Mouse (Mus musculus) stomach, embryonic 15.5 days (tissue): ENCODE data around the gene Fam131b. TPM values are rescaled to one million over a fixed set of nuclear protein-coding genes. Genes with fewer than 3 reads are reported as not detected.

ENCODE experiments used
- ATAC-seq: fragments of 200-750 bp; cut with Nextera tagmentation; 2 replicates; pipeline ENCODE4 v1.8.0; 2017; ENCODE audit warnings: low read depth, moderate number of reproducible peaks, moderate TSS enrichment; ENCODE audit not compliant: insufficient read depth, low FRiP score
- H3K27ac ChIP-seq: fragments of 300-500 bp; sonication (generic); 2 replicates; pipeline ENCODE4 v1.5.1; 2015; ENCODE audit warnings: mild to moderate bottlenecking, inconsistent platforms
- H3K27me3 ChIP-seq: fragments of 300-500 bp; sonication (generic); replicated peaks from 2 replicates; pipeline ENCODE4 v1.6.1; 2015; ENCODE audit warnings: inconsistent platforms
- H3K36me3 ChIP-seq: fragments of 300-500 bp; sonication (generic); 2 replicates; pipeline ENCODE4 v1.6.1; 2015; ENCODE audit warnings: inconsistent platforms
- H3K4me1 ChIP-seq: fragments of 300-500 bp; sonication (generic); 2 replicates; pipeline ENCODE4 v1.6.1; 2015; ENCODE audit warnings: inconsistent platforms
- H3K4me2 ChIP-seq: fragments of 300-500 bp; sonication (generic); 2 replicates; pipeline ENCODE4 v1.6.1; 2015; ENCODE audit warnings: mild to moderate bottlenecking, inconsistent platforms
- H3K4me3 ChIP-seq: fragments of 300-500 bp; sonication (generic); replicated peaks from 2 replicates; pipeline ENCODE4 v1.5.1; 2015; ENCODE audit warnings: inconsistent platforms
- H3K9ac ChIP-seq: fragments of 300-500 bp; sonication (generic); 2 replicates; pipeline ENCODE4 v1.6.1; 2015; ENCODE audit warnings: inconsistent platforms
- H3K9me3 ChIP-seq: fragments of 300-500 bp; sonication (generic); 2 replicates; pipeline ENCODE4 v1.6.1; 2016; ENCODE audit warnings: inconsistent platforms
- WGBS: fragments of 180-500 bp; shearing (Covaris S2); methylation state at CpG from one replicate; pipeline ENCODE4 v1.1.7; 2015; 5-methylcytosine and 5-hydroxymethylcytosine counted together
- polyA plus RNA-seq: library from polyadenylated mRNA; unstranded; fragments of >200 nt; fragmentation: Nextera tagmentation; extraction: Ambion mirVana; gene quantifications from 2 replicates; pipeline ENCODE4 v1.2.1, GENCODE M21; 2015

Gene Fam131b
- polyA plus RNA-seq, 1 experiment from 2014 or later = 0.23 TPM

DNA sequence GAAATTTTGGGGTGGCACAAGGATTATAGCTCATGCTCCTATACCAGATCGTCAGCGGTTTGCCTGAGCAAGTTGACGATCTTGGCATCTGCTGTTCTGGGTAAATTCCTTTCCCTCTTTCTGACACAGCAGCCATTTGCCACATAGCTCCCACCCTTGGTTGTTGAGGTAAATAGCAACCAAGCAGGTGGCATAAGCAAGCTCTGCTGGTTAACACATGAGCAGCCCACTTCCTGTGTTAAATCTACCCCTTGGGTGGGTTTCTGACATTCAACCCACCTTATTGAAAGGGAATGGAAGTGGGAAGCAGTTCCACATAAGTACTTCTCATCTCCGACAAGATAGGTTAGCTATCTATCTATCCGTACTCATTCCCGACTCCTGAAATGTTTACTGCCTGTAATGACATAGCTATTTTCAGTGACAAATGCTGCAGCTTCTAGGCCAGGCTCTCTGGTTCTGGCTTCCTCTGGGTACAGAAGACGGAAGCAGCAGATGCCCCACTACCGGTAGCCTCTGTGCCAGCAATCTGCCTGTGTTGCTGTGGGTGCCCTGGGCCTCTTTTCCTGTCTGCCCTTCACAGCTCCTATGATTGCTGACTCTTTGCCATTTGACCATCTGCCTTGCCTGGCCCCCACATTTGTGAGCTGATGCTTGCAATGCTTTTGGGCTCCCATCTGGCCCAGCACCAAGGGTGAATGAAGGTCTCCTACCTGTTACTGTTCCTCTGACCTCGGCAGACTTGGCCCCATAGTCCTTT lies 19.1 kb upstream of the Fam131b start:
- no peak for ATAC-seq

DNA sequence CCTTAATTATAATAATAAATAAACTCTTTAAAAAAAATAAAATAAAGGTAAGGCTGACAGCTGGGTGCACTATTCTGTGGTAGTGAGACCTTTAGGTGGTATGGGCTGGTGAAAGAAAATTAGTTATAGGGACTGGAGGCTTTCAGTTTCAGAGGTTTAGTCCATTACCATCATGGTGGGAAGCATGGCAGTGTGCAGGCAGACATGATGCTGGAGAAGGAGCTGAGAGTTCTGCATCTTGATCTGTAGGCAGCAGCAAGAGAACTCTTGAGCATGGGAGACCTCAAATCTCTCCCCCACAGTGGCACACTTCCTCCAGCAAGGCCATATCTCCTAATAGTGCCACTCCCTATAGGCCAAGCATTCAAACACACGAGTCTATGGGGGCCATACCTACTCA lies 17.7 kb upstream of the Fam131b start:
- H3K27me3 ChIP-seq = no peaks in the 10 kb centered on the region
- WGBS = 63% methylated on average over 1 of the region's 1 CpGs
- H3K36me3 ChIP-seq = no peaks in the 10 kb centered on the region
- H3K9ac ChIP-seq = no peak overlapping the region
- H3K27ac ChIP-seq = no peak overlapping the region
- H3K4me3 ChIP-seq = no peak overlapping the region
- H3K9me3 ChIP-seq = no peaks in the 10 kb centered on the region
- H3K4me2 ChIP-seq = no peak overlapping the region
- no peaks in the 10 kb centered on the region for H3K4me1 ChIP-seq
- no peak for ATAC-seq

More for the DNA sequence above, 19.1 kb upstream of the Fam131b start:
- Histone ChIP-seq H3K9ac (no peak overlapping the region), H3K27ac (no peak overlapping the region), H3K36me3 (no peaks in the 10 kb centered on the region), H3K4me1 (no peaks in the 10 kb centered on the region), H3K9me3 (no peaks in the 10 kb centered on the region), H3K4me2 (no peak overlapping the region), H3K4me3 (no peak overlapping the region), H3K27me3 (no peaks in the 10 kb centered on the region)
- 71% methylated on average over 9 of the region's 9 CpGs for WGBS

DNA sequence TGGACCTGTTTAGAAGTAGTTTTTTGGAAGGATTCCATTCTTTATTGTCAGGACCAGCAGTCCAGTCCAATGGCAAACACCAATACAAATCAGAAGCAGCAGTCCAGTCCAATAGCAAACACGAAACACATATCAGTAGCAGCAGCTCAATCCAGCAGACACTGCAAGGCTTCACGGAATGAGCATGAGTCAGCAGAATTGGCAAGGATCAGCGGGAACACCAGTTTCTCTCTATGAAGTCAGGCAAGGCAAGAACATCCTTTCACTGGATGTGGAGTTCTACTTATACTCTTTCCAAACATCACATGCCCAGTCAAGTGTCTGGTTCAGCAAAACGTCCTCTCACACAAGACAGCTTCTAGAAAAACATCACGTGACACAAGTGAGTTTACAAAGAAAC lies 15.5 kb upstream of the Fam131b start:
- no peak for ATAC-seq
- Histone ChIP-seq H3K9ac (no peak overlapping the region), H3K27ac (no peak overlapping the region), H3K27me3 (no peaks in the 10 kb centered on the region), H3K4me3 (no peak overlapping the region), H3K4me2 (no peak overlapping the region), H3K4me1 (no peaks in the 10 kb centered on the region), H3K9me3 (no peaks in the 10 kb centered on the region), H3K36me3 (no peaks in the 10 kb centered on the region)
- 72% methylated on average over 5 of the region's 5 CpGs for WGBS

DNA sequence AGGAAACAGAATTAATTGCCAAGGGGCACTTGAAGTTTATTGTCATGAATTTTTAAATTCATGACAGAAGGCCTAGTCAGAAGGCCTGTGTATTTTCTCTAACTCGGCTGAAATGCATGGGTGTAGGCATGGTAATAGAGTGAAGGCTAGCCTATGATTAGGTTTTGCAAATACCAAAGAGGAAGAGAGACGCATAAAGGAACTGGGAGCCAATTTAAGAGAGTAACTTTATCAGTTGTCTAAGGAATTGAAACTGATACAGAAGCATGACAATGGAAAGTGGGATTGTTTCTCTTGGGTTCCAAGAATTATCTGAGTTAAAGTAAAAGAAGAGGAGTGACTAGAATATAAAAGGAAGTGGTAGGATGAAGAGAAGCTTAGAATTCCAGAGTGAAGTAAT lies 14.7 kb upstream of the Fam131b start:
- no peak overlapping the region for H3K4me2 ChIP-seq
- H3K4me3 ChIP-seq = no peak overlapping the region
- no peaks in the 10 kb centered on the region for H3K9me3 ChIP-seq
- H3K4me1 ChIP-seq = no peaks in the 10 kb centered on the region
- 75% methylated on average over 2 of the region's 2 CpGs for WGBS
- H3K27ac ChIP-seq = no peak overlapping the region
- H3K9ac ChIP-seq = no peak overlapping the region
- H3K36me3 ChIP-seq = no peaks in the 10 kb centered on the region
- ATAC-seq = no peak
- H3K27me3 ChIP-seq = no peaks in the 10 kb centered on the region

DNA sequence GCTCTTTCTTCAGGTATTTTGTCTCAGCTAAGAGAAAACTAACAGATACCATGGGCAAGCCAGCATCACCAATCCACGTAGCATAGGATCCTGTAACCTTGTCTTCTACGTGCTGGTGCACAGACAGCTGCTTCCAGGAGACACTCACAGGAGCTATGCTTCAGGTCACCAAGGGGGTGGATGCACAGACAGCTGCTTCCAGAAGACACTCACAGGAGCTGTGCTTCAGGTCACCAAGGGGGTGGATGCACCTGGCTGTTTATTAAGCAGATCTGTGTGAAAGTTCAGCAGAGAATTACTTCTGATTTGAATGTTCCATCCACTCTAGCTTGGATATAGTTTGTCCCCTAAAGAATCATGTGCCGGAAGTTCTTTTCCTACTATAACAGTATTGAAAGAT lies 6.5 kb upstream of the Fam131b start:
- 84% methylated on average over 3 of the region's 3 CpGs for WGBS
- Histone ChIP-seq H3K9ac (no peak overlapping the region), H3K9me3 (no peaks in the 10 kb centered on the region), H3K36me3 (no peaks in the 10 kb centered on the region), H3K4me2 (no peak overlapping the region), H3K4me3 (no peak overlapping the region), H3K4me1 (no peaks in the 10 kb centered on the region), H3K27me3 (no peaks in the 10 kb centered on the region), H3K27ac (no peak overlapping the region)
- no peak for ATAC-seq

DNA sequence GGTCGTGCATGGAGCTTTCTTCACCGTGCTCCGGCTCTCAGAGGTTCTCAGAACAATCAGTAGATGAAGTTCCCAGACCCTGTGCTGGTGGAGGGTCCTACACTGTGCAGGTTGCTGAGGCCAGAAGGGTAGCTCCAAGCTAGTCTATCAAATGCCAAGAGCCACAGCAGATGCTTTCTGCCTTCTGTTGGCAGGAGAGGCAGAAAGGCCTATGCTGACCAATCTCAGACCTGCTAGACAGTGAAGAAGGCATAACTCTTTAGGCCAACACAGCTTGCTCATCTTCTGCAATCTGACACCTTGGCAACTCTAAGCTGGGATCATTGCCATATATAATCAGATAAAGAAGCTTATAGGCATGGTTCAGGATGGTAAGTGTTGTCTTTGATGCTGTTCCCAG lies 5.8 kb upstream of the Fam131b start:
- Histone ChIP-seq H3K36me3 (no peaks in the 10 kb centered on the region), H3K9me3 (no peaks in the 10 kb centered on the region), H3K4me3 (no peak overlapping the region), H3K27me3 (no peaks in the 10 kb centered on the region), H3K4me1 (no peaks in the 10 kb centered on the region), H3K27ac (no peak overlapping the region), H3K4me2 (no peak overlapping the region), H3K9ac (no peak overlapping the region)
- WGBS = 61% methylated on average over 3 of the region's 3 CpGs
- ATAC-seq = no peak

DNA sequence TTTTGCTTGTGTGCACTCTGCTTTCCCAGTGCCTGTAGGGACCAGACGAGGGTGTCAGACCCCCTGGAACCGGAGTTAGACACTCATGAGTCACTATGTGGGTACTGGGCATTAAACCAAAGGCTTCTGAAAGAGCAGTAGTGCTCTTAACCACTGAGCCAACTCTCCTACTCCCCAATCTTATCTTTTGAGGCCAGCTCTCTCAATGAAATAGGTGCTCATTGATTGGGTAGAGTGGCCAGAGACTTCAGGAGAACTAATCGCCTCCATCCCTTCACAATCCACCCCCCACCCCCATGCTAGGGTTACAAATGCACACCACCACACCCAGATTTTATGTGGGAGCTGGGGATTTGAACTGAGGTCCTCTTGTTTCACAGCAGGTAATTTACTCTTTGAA lies 4.3 kb upstream of the Fam131b start:
- no peaks in the 10 kb centered on the region for H3K9me3 ChIP-seq
- no peaks in the 10 kb centered on the region for H3K36me3 ChIP-seq
- peaks cover 11% of the 10 kb centered on the region for H3K4me1 ChIP-seq
- ATAC-seq = no peak
- no peak overlapping the region for H3K9ac ChIP-seq
- no peak overlapping the region for H3K4me3 ChIP-seq
- no peak overlapping the region for H3K27ac ChIP-seq
- peaks cover 12% of the 10 kb centered on the region for H3K27me3 ChIP-seq
- no peak overlapping the region for H3K4me2 ChIP-seq
- WGBS = 76% methylated on average over 3 of the region's 3 CpGs

DNA sequence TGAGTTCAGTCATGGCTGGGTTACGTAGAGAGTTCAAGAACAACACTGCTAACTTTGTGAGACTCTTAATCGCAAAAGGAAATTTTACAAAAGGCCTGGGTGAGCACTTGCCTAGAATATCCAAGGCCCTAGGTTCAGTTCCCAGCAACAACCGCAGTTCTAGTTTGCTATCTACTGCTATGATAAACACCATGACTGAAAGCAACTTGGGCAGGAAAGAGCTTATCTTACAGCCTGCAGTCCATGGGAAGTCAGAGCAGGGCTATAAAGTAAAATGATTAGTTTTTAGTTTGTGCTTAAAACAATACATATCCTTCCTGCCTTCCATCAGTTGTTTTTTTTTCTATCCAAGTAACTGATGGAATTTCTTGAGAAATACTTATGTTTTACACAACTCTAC lies 2.1 kb upstream of the Fam131b start:
- Histone ChIP-seq H3K27ac (no peak overlapping the region), H3K36me3 (no peaks in the 10 kb centered on the region), H3K4me3 (no peak overlapping the region), H3K27me3 (peaks cover 22% of the 10 kb centered on the region), H3K4me2 (no peak overlapping the region), H3K9me3 (no peaks in the 10 kb centered on the region), H3K4me1 (peaks cover 16% of the 10 kb centered on the region), H3K9ac (no peak overlapping the region)
- ATAC-seq = no peak
- WGBS = 85% methylated on average over 3 of the region's 3 CpGs

DNA sequence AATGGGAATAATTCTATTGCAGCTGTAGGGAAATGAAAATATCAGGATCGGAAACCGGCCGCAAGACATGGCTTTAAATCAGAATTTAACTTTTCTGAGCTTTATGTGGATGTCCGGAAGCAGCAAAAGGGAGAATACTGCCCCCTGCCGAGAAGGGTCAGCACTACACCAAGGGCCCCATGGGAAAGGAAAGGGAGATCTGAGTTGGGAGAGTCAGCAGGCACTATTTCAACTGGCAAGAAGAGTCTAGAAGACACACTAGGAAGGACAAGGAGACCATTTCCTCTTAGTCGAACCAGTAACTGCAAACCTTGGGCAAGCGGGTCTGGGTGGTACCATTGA lies 796 bp upstream of the Fam131b start:
- WGBS = 4% methylated on average over 7 of the region's 7 CpGs
- H3K27me3 ChIP-seq = peaks cover 27% of the 10 kb centered on the region
- H3K27ac ChIP-seq = no peak overlapping the region
- peak overlapping the region; percentile 97 for H3K4me2 ChIP-seq
- no peaks in the 10 kb centered on the region for H3K36me3 ChIP-seq
- H3K9me3 ChIP-seq = no peaks in the 10 kb centered on the region
- H3K4me1 ChIP-seq = peaks cover 16% of the 10 kb centered on the region
- no peak for ATAC-seq
- no peak overlapping the region for H3K9ac ChIP-seq
- H3K4me3 ChIP-seq = peak overlapping the region; percentile 61

DNA sequence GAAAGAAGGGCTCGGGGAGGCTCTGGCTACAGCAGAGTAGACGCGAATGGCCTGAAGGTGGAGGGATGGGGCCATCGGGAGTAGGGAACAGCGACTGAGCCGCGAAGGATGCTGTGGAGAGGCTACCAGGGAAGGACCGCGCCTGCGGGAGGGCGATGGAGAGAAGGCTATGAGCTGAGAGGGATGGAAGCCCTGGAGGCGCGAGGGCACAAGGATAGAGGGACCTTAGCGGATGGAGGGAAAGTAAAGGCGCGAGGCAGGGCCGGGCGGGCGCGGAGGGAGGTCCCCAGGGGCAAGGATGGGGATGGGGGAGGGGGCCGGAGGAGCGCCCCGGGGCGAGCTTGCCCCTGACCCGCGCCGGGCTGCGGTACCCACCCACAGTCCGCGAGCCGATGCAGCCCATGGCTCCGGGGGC lies 369 bp downstream of the Fam131b start:
- Histone ChIP-seq H3K9me3 (no peaks in the 10 kb centered on the region), H3K4me3 (peak overlapping the region; percentile 61), H3K4me1 (peaks cover 16% of the 10 kb centered on the region), H3K4me2 (peak overlapping the region; percentile 97), H3K27me3 (peaks cover 27% of the 10 kb centered on the region), H3K27ac (no peak overlapping the region), H3K36me3 (no peaks in the 10 kb centered on the region), H3K9ac (no peak overlapping the region)
- WGBS = under 1% methylated on average over 20 of the region's 32 CpGs
- ATAC-seq = peak; percentile 38; the same call in 1 of the 2 replicates

DNA sequence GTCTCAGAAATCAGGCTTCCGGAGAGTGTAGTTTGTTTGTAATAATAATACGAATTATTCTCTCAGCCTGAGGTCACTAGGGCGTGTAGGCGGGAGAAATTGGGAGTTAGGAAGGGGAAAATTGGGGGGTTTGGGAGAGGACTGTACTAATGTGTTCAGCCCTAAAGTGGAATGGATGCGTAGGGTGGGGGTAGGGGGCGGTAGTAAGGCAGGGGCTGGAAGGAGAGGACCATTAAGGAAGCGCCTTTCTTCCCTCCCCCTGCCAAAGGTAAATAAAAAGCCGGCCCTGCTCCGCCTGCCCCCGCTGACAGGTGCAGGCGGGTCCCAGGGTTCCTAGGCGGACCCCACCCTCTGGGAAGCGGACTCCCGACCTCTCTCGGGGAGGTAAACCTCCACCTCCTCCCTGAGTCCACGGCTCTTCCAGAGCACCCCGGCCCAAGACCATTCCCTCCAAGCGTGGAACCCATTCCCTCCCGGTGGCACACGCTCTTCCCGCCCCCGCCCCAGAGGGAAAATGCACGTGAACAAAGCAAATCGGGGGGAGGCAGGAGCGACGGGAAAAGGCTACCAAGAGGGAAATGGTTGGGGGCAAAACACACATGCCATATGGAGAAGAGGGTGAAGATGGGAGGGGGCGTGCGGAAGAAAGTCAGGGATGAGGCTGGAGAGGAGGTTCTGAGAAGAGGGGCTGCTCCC lies 924 bp downstream of the Fam131b start:
- Histone ChIP-seq H3K4me3 (peak overlapping the region; percentile 61), H3K9me3 (no peaks in the 10 kb centered on the region), H3K36me3 (no peaks in the 10 kb centered on the region), H3K27me3 (peaks cover 27% of the 10 kb centered on the region), H3K4me1 (peaks cover 16% of the 10 kb centered on the region), H3K4me2 (peak overlapping the region; percentile 97), H3K9ac (no peak overlapping the region), H3K27ac (no peak overlapping the region)
- ATAC-seq = 0 out of 2 replicates have a peak, but pooled peaks have one; percentile 32
- 3% methylated on average over 28 of the region's 28 CpGs for WGBS

DNA sequence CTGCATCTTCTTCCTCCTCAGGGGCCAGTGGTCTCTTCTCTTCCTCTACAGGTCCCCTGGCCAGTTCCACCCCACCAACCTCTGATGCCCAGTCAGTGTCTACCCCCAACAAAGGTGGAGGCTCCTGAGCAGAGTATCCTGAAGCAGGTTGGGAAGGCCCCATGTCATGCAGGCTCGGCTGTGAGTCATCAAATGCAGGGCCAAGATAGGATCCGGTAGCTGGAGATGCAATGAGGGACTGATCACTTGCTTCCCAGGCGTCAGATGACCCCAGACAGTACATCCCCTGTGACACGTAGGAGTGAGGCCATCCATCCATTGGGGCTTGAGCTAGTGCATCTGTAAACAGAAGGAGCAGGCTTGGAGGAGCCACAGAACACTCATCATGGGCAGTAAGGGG lies 6.2 kb downstream of the Fam131b start:
- no peak overlapping the region for H3K9ac ChIP-seq
- H3K4me1 ChIP-seq = peaks cover under 1% of the 10 kb centered on the region
- H3K27me3 ChIP-seq = peaks cover 11% of the 10 kb centered on the region
- H3K4me2 ChIP-seq = no peak overlapping the region
- H3K4me3 ChIP-seq = no peak overlapping the region
- WGBS = 75% methylated on average over 4 of the region's 4 CpGs
- H3K36me3 ChIP-seq = no peaks in the 10 kb centered on the region
- H3K27ac ChIP-seq = no peak overlapping the region
- no peak for ATAC-seq
- H3K9me3 ChIP-seq = no peaks in the 10 kb centered on the region
